Mouse (Mus musculus) cortical plate, adult 2 months (tissue): ENCODE data around the gene Olfr410. TPM values are rescaled to one million over a fixed set of nuclear protein-coding genes. Genes with fewer than 3 reads are reported as not detected.

ENCODE experiments used
- H3K27ac ChIP-seq: fragments of 200-500 bp; 2 replicates; pipeline ENCODE4 v1.5.1; 2012; ENCODE audit warnings: low read length, control low read depth, inconsistent platforms; ENCODE audit not compliant: insufficient read depth
- H3K4me1 ChIP-seq: fragments of 200-500 bp; 2 replicates; pipeline ENCODE4 v1.6.1; 2011; ENCODE audit warnings: low read length; ENCODE audit not compliant: control insufficient read depth, insufficient read depth
- H3K4me3 ChIP-seq: fragments of 200-500 bp; 2 replicates; pipeline ENCODE4 v1.5.1; 2011; ENCODE audit warnings: mild to moderate bottlenecking, low read length, control low read depth; ENCODE audit not compliant: insufficient read depth
- CTCF ChIP-seq: fragments of 200-500 bp; IDR thresholded peaks from 2 replicates; pipeline ENCODE4 v1.5.1; 2011; ENCODE audit warnings: mild to moderate bottlenecking, control low read depth, low read length; ENCODE audit not compliant: insufficient read depth; ENCODE audit errors: extremely low read depth
- POLR2A ChIP-seq: fragments of 200-500 bp; IDR thresholded peaks from 2 replicates; pipeline ENCODE4 v1.6.1; 2011; ENCODE audit warnings: mild to moderate bottlenecking, low read length, control low read depth; ENCODE audit not compliant: insufficient read depth; ENCODE audit errors: extremely low read depth
- polyA plus RNA-seq: library from polyadenylated mRNA; depleted of rRNA; stranded (reverse); fragments of >200 nt; gene quantifications from 2 replicates; pipeline ENCODE4 v1.2.3, GENCODE M21; 2012; rRNA removed

Olfr410 gene
- polyA plus RNA-seq, 1 experiment: not detected

GRCm38 (mm10) chr11:74326044-74326443 lies 11.8 kb downstream of the Olfr410 start:
- no peaks in the 10 kb centered on the region for H3K4me1 ChIP-seq
- no peak overlapping the region for H3K27ac ChIP-seq
- no peak overlapping the region for H3K4me3 ChIP-seq
- TF ChIP-seq POLR2A (no peak), CTCF (no peak)

- Histone ChIP-seq H3K4me3 (no peak overlapping the region), H3K27ac (no peak overlapping the region), H3K4me1 (no peaks in the 10 kb centered on the region)
- TF ChIP-seq CTCF: no peak
- TF ChIP-seq POLR2A: no peak
These were observed 50.6 kb downstream of the Olfr410 start for GRCm38 (mm10) chr11:74287256-74287655.

GRCm38 (mm10) chr11:74283436-74283835 lies 54.4 kb downstream of the Olfr410 start, which contains the start of gene Olfr59:
TSS of gene Olfr59 (plus strand) at chr11:74283736.
- Histone ChIP-seq H3K4me1 (no peaks in the 10 kb centered on the region), H3K27ac (no peak within 1 kb of the TSS), H3K4me3 (no peak within 1 kb of the TSS)
- TF ChIP-seq CTCF (no peak), POLR2A (no peak)

Other genes starting within 250 kb of the Olfr410 start
- gene Olfr401, start 224.3 kb downstream of the Olfr410 start, polyA plus RNA-seq: not detected in 2 replicates
- gene Olfr402, start 184.5 kb downstream of the Olfr410 start, polyA plus RNA-seq: not detected in 2 replicates
- not detected in 2 replicates for gene Olfr403, start 151.8 kb downstream of the Olfr410 start, polyA plus RNA-seq
- gene Olfr43, start 126.7 kb downstream of the Olfr410 start, polyA plus RNA-seq: not detected in 2 replicates
- not detected in 2 replicates for gene Olfr406, start 78.2 kb downstream of the Olfr410 start, polyA plus RNA-seq
- not detected in 2 replicates for gene Olfr59, start 54.3 kb downstream of the Olfr410 start, polyA plus RNA-seq
- gene Olfr411, start 14.6 kb upstream of the Olfr410 start, polyA plus RNA-seq: not detected in 2 replicates
- not detected in 2 replicates for gene Olfr412, start 24.0 kb upstream of the Olfr410 start, polyA plus RNA-seq